Mouse (Mus musculus) liver (tissue): ENCODE measurements around the gene Zfp454.

Experiments used
- DNase-seq: peaks from one replicate; pipeline ENCODE4 v3.0.0-alpha.2; 2020; ENCODE audit warnings: mixed read lengths

Zfp454 gene

GRCm38 (mm10) chr11:50887390-50888128, at the start of gene Zfp454:
Gene Zfp454, minus strand, starts transcription at chr11:50887651.
- DNase-seq, result peak; percentile 65

- no peak for DNase-seq
Measured at GRCm38 (mm10) chr11:50932040-50932439, 44.6 kb upstream of the Zfp454 start.

GRCm38 (mm10) chr11:50931451-50931866, 44.0 kb upstream of the Zfp454 start, which contains the start of gene Zfp354b:
Gene Zfp354b, minus strand, starts transcription at chr11:50931633.
- DNase-seq, result peak; percentile 76

GRCm38 (mm10) chr11:50931021-50931420, 43.6 kb upstream of the Zfp454 start:
- no peak for DNase-seq

- no peak for DNase-seq
Measured at GRCm38 (mm10) chr11:50930469-50931014, 43.1 kb upstream of the Zfp454 start.

- peak; percentile 84 for DNase-seq
Measured at GRCm38 (mm10) chr11:50915671-50916320, 28.3 kb upstream of the Zfp454 start, which contains the start of gene Zfp2. Gene Zfp2, minus strand, starts transcription at chr11:50916165.

- no peak for DNase-seq
Measured at GRCm38 (mm10) chr11:50914461-50914860, 27.0 kb upstream of the Zfp454 start.

GRCm38 (mm10) chr11:50913301-50913700, 25.9 kb upstream of the Zfp454 start:
- no peak for DNase-seq

- no peak for DNase-seq
Measured at GRCm38 (mm10) chr11:50908136-50908535, 20.7 kb upstream of the Zfp454 start.

GRCm38 (mm10) chr11:50897359-50897758, 9.9 kb upstream of the Zfp454 start:
- DNase-seq, result no peak

GRCm38 (mm10) chr11:50892441-50892840, 5.0 kb upstream of the Zfp454 start:
- peak; percentile 14 for DNase-seq

GRCm38 (mm10) chr11:50886933-50887293, 538 bp downstream of the Zfp454 start:
- DNase-seq, result no peak

- DNase-seq, result no peak
Measured at GRCm38 (mm10) chr11:50886231-50886932, 1.1 kb downstream of the Zfp454 start.

GRCm38 (mm10) chr11:50883756-50884155, 3.7 kb downstream of the Zfp454 start:
- DNase-seq, result no peak

GRCm38 (mm10) chr11:50878641-50879040, 8.8 kb downstream of the Zfp454 start:
- no peak for DNase-seq

GRCm38 (mm10) chr11:50850989-50851601, 36.4 kb downstream of the Zfp454 start:
- no peak for DNase-seq

GRCm38 (mm10) chr11:50850177-50850735, 37.2 kb downstream of the Zfp454 start, which contains the start of gene Grm6:
Gene Grm6, plus strand, starts transcription at chr11:50850685.
- no peak for DNase-seq

- DNase-seq, result no peak
Measured at GRCm38 (mm10) chr11:50849310-50849709, 38.1 kb downstream of the Zfp454 start.

GRCm38 (mm10) chr11:50848520-50849137, 38.8 kb downstream of the Zfp454 start:
- DNase-seq, result no peak

GRCm38 (mm10) chr11:50847047-50847446, 40.4 kb downstream of the Zfp454 start:
- DNase-seq, result no peak

GRCm38 (mm10) chr11:50845951-50846350, 41.5 kb downstream of the Zfp454 start:
- no peak for DNase-seq
